Mouse (Mus musculus) lung, postnatal 0 days (tissue): Measurements from ENCODE around the gene Plxnb3.

ENCODE experiments used
- CTCF ChIP-seq: IDR thresholded peaks from 2 replicates; pipeline ENCODE4 v1.5.1; 2016; ENCODE audit warnings: antibody characterized with exemption, mild to moderate bottlenecking
- EP300 ChIP-seq: IDR thresholded peaks from 2 replicates; pipeline ENCODE4 v1.6.1; 2016; ENCODE audit warnings: antibody characterized with exemption, mild to moderate bottlenecking, control low read depth

DNA sequence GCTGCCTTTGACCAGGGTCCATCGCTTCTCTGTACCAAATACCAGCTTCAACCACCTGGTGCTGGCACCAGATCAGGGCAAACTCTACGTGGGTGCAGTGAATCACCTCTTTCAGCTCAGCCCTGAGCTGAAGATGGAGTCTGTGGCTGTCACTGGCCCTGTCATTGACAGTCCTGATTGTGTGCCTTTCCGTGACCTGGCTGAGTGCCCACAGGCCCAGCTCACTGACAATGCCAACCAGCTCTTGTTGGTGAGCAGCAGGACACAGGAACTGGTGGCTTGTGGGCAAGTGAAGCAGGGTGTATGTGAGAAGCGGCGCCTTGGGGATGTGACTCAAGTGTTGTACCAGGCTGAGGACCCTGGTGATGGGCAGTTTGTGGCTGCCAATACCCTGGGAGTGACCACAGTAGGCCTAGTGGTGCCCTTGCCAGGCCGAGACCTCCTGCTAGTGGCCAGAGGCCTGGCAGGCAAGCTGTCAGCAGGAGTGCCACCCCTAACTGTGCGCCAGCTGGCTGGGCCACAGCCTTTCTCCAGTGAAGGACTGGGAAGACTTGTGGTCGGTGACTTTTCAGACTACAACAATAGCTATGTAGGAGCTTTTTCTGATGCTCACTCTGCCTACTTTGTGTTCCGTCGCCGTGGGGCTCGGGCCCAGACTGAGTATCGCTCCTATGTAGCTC is 1.9 kb downstream of the Plxnb3 start:
- TF ChIP-seq CTCF: no peak
- TF ChIP-seq EP300: no peak
